Mouse (Mus musculus) bone marrow, adult 2 months (tissue): ENCODE data around the gene Gm11011. TPM values are rescaled to one million over a fixed set of nuclear protein-coding genes. Genes with fewer than 3 reads are reported as not detected.

Experiments
- H3K27ac ChIP-seq: fragments of 200-500 bp; 2 replicates; pipeline ENCODE4 v1.5.1; 2012; ENCODE audit warnings: low read depth, mild to moderate bottlenecking, control low read depth, inconsistent platforms, low read length; ENCODE audit not compliant: control insufficient read depth, poor library complexity, insufficient read depth
- H3K4me1 ChIP-seq: fragments of 200-500 bp; 2 replicates; pipeline ENCODE4 v1.6.1; 2011; ENCODE audit warnings: low read length; ENCODE audit not compliant: control insufficient read depth, insufficient read depth
- H3K4me3 ChIP-seq: fragments of 200-500 bp; replicated peaks from 2 replicates; pipeline ENCODE3; 2011; ENCODE audit warnings: mild to moderate bottlenecking, low read depth, low read length, control low read depth; ENCODE audit not compliant: control insufficient read depth
- CTCF ChIP-seq: fragments of 200-500 bp; IDR thresholded peaks from 2 replicates; pipeline ENCODE4 v1.5.1; 2011; ENCODE audit warnings: low read length, control low read depth; ENCODE audit not compliant: control insufficient read depth, insufficient read depth
- POLR2A ChIP-seq: fragments of 200-500 bp; IDR thresholded peaks from 2 replicates; pipeline ENCODE4 v1.6.1; 2011; ENCODE audit warnings: low read depth, mild to moderate bottlenecking, control low read depth, low read length, borderline replicate concordance; ENCODE audit not compliant: control insufficient read depth
- WGBS: fragments of 180-500 bp; shearing (Covaris S2); methylation state at CpG from one replicate; pipeline ENCODE4 v1.1.7; 2018; 5-methylcytosine and 5-hydroxymethylcytosine counted together
- polyA plus RNA-seq: library from polyadenylated mRNA; stranded (reverse); fragments of >200 nt; gene quantifications from 2 replicates; pipeline ENCODE4 v1.2.4, GENCODE M21; 2011; ENCODE audit warnings: low replicate concordance; ENCODE audit not compliant: missing spikeins, insufficient read depth, insufficient read length

Gm11011 gene
- polyA plus RNA-seq, 1 experiment: not detected

GRCm38 (mm10) chr2:169615998-169616397, 28.5 kb upstream of the Gm11011 start:
- 82% methylated on average over 6 of the region's 6 CpGs for WGBS
- TF ChIP-seq CTCF: no peak
- no peak for TF ChIP-seq POLR2A
- Histone ChIP-seq H3K4me3 (no peak overlapping the region), H3K27ac (no peak overlapping the region), H3K4me1 (no peaks in the 10 kb centered on the region)

DNA sequence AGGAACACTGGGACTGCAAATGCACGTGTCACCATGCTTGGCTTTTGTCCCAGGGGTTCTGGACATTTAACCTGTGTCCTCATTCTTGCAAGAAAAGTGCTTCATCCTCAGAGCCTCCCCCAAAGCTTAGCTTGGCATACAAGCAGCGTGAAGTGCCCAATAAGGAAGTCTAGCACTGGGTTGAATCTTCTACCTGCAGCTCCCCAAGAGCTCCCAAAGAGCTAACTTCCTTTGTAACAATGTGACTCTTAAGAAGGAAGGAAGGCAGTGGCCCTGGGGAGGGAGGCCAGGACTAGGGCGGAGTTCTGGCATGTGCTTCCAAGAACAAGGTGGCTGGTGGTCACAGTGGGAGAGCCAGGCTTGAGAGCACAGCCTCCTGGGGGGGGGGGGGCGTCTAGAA, 27.1 kb upstream of the Gm11011 start:
- Histone ChIP-seq H3K4me3 (no peak overlapping the region), H3K4me1 (no peaks in the 10 kb centered on the region), H3K27ac (no peak overlapping the region)
- 18% methylated on average over 4 of the region's 4 CpGs for WGBS
- TF ChIP-seq CTCF (no peak), POLR2A (no peak)

DNA sequence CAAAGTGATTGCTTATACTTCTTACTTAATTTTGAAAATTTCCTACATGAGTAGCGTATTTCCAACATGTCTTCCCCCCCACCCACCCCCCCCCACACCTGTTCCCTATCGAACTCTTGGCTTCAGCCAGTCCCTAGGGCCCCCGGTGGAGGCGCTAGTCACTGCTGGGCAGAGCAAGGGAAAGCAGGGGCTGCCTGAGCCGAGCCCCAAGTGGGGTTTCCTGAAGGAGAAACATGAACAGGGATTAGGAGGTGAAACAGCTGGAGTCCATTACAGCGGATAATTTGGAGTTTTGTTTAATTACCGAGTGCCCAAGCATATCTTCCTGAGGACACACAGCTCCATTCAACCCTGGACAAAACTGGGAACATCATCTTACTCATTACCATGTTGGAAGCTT, 24.0 kb upstream of the Gm11011 start:
- Histone ChIP-seq H3K27ac (no peak overlapping the region), H3K4me3 (no peak overlapping the region), H3K4me1 (no peaks in the 10 kb centered on the region)
- 81% methylated on average over 7 of the region's 7 CpGs for WGBS
- no peak for TF ChIP-seq POLR2A

- Histone ChIP-seq H3K27ac (no peak overlapping the region), H3K4me3 (no peak overlapping the region), H3K4me1 (no peaks in the 10 kb centered on the region)
- 69% methylated on average over 8 of the region's 8 CpGs for WGBS
- TF ChIP-seq CTCF (no peak), POLR2A (no peak)
Observed at GRCm38 (mm10) chr2:169610882-169611281, 23.3 kb upstream of the Gm11011 start.

GRCm38 (mm10) chr2:169609956-169610355, 22.4 kb upstream of the Gm11011 start:
- TF ChIP-seq POLR2A (no peak), CTCF (no peak)
- no peak overlapping the region for H3K27ac ChIP-seq
- no peak overlapping the region for H3K4me3 ChIP-seq
- WGBS: 2% methylated on average over 13 of the region's 13 CpGs
- no peaks in the 10 kb centered on the region for H3K4me1 ChIP-seq

DNA sequence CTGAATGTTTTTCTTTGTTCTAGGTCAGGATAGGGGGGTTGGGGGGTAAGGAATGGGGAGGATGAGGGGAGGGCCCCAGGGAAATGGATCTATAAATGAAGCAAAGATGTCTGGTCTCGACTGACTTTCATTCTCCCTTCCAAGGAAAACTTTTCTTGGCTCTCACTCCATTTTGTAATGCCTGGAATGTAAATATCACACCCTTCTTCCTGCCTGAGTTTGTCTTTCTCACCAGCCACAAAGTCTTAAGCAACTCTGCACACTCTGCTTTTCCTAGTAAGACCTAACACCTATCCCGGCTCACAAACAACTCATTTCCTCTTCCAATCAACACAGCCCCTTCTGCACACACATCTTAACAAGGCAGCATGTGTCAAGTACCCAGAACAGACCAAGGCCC, 20.2 kb upstream of the Gm11011 start:
- 36% methylated on average over 2 of the region's 2 CpGs for WGBS
- H3K4me3 ChIP-seq: no peak overlapping the region
- TF ChIP-seq POLR2A: no peak
- TF ChIP-seq CTCF: no peak
- H3K4me1 ChIP-seq: no peaks in the 10 kb centered on the region
- H3K27ac ChIP-seq: no peak overlapping the region

GRCm38 (mm10) chr2:169606901-169607678, 19.5 kb upstream of the Gm11011 start:
- TF ChIP-seq CTCF (no peak), POLR2A (no peak)
- Histone ChIP-seq H3K4me3 (no peak overlapping the region), H3K27ac (no peak overlapping the region), H3K4me1 (no peaks in the 10 kb centered on the region)
- WGBS: 81% methylated on average over 13 of the region's 13 CpGs

GRCm38 (mm10) chr2:169600163-169600562, 12.6 kb upstream of the Gm11011 start:
- H3K27ac ChIP-seq: no peak overlapping the region
- no peak for TF ChIP-seq POLR2A
- no peak for TF ChIP-seq CTCF
- H3K4me1 ChIP-seq: no peaks in the 10 kb centered on the region; the same call in 1 of the 2 replicates
- 5% methylated on average over 6 of the region's 6 CpGs for WGBS
- no peak overlapping the region for H3K4me3 ChIP-seq

- TF ChIP-seq POLR2A: no peak
- TF ChIP-seq CTCF: no peak
- Histone ChIP-seq H3K4me3 (no peak overlapping the region), H3K4me1 (no peaks in the 10 kb centered on the region; the same call in 1 of the 2 replicates), H3K27ac (no peak overlapping the region)
- 70% methylated on average over 4 of the region's 4 CpGs for WGBS
Observed at GRCm38 (mm10) chr2:169599591-169599990, 12.0 kb upstream of the Gm11011 start.
